Mouse (Mus musculus): Measurements from ENCODE around the gene Prepl.

GRCm38 (mm10) chr17:85040913-85041312 lies 49.1 kb downstream of the Prepl start:
- TF ChIP-seq CTCF (IDR thresholded peaks at IDR 0.05; ENCODE audit: control insufficient read depth, insufficient read depth, insufficient read length) (no peak), MYOG (IDR thresholded peaks at IDR 0.05; ENCODE audit: control insufficient read depth, extremely low read depth, insufficient read length) (no peak), CEBPB (IDR thresholded peaks at IDR 0.05; ENCODE audit: low read depth) (no peak), MAX (IDR thresholded peaks at IDR 0.05) (no peak)

Measured in C2C12 (cell line).